Mouse (Mus musculus) cerebellum, postnatal 36 days (tissue): ENCODE data around the gene Pdhx.

Experiments
- DNase-seq, 2 experiments: peaks; one replicate each; pipeline ENCODE4 v3.0.0; 2021 to 2022; ENCODE audit warnings: mixed read lengths in 2 of 2

Pdhx gene

DNA sequence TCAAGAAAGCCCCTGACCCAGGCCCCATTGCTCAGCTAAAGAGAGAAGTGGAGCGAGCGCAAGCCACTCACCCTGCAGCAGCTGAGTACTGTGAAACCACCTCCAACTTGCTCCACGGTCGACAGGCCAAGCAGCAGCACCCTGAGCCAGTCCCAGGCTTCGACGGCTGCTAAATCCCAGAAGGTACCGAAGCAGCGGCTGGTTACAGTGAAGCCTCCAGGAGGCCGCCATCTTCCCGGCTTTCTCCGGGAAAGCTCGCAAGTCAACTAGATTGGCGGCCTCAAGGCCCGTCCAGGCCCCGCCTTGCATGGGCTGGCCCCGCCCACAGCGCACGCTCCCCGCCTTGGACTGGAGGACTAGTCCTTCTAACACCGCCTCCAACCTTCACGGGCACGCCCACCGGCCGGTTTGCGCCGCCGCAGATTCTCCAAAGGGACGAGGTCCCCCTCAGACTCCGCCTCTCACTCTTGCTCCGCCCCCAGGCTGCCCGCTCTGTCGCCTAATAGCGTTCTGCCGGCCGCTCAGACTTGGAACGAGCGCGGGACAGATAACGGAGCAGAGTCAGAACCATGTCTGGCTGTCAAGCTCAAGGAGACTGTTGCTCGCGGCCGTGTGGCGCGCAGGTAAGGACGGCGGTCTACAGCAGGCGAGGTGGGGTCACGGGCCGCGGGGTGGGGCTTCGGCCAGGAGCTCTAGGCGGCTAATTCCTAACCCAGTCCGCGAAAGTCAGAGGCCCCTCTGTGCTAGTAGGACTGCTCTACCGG lies at the start of gene Pdhx, which contains the start of gene Apip:
Gene Pdhx, minus strand, starts transcription at position 295 of the 764 bp plus-strand sequence.
Gene Apip, plus strand, starts transcription at position 457 of the 764 bp plus-strand sequence.
- peak; percentile 99 to 100 for DNase-seq

GRCm38 (mm10) chr2:103119197-103119854 lies 46.0 kb upstream of the Pdhx start:
- DNase-seq, result no peak

DNA sequence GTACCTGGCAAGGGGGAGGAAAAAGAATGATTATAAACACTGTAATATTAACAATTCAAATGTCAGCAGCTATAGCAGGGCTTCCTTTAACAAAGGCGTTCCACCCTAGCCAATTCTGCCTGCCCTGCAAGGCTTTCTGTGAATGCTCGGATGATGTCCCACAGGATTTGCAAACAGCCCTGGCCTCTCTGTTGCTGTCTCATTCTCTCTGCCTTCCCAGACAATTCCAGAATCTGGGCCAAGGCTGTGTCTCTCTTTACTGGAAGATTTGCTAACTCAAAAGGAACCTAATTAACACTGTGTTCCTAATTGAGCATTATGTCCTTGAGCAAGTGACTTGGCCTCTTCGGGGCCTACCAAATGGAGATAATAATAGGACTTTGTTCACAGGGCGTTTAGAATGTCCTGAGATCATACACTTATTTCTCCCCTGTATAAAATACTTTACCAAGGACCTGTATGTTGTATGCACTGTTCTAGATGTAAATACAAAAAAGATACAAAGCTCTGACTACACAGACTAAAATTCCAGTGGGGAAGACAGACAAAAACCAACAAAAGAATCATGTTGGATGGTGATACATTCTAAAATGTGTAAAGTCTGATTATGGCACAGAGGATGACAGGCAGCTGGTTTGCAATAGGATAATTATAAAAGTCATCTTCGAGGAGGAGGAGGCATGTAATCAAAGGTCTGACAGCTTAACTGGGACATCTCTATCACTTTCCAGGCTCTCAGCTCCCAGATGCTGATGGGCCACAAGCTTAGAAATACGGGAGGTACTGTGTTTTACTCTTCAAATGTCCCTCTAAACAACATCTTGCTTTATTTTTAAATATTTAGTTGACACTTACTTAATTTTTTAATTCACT lies 45.2 kb upstream of the Pdhx start:
- DNase-seq, result no peak

DNA sequence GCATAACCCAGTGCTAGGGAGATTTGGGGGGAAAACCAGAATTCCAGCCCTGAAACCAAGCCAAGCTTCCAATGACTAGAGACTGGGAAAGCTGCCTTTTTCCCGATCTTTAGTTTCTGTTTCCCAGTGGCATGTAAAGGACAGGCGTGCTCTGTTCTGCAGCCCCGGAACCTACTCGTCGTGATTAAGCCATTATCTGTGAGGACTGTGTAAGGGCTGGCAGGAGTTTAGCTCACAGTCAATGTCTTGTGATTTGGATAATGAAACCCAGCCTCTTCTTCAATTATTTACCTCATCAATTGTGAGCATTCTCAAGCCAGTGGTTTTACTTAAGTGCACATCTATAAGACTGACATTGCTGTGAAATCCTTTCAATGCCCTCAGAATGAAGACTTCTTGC lies 43.9 kb upstream of the Pdhx start:
- DNase-seq, result no peak

- no peak for DNase-seq
These were observed 38.4 kb upstream of the Pdhx start for GRCm38 (mm10) chr2:103111669-103112068.

- DNase-seq, result no peak
These were observed 32.9 kb upstream of the Pdhx start for GRCm38 (mm10) chr2:103106172-103106571.

- DNase-seq, result no peak
These were observed 29.3 kb upstream of the Pdhx start for GRCm38 (mm10) chr2:103102595-103102994.

DNA sequence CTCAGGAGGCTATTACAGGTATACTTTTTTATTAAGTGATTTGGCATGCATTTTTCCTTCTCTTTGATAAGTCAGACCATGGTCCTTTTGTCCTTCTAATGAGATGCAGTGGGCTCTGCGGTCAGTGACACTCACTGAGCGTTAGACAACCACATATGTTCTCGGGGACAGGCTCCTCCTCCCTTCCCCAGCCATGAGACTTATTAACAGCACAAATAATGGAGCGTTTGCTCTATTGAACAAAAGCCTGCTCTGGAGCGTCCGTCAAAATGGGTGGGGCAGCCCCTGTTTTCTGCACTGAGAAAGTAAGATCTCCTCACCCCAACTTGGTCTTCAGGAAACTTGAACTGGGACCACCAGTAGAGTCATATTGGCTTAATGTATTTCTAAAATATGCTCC lies 16.2 kb upstream of the Pdhx start:
- DNase-seq, result no peak

DNA sequence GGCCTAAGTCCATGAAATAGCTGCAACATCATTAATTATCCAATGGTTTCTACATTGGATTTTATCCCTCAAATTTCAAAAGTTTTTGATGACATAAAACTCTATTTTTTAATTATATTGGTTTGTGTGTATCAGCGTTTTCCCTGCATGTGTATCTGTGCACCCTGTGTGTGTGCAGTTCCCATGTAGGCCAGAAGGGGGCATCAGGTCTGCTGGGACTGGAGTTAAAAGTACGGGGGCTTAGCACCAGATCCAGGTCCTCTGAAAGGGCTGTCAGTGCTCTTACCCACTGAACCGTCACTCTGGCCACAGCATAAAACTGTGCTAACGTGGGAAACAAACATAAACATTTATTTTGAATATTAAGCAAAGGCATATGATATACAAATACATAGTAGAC lies 14.8 kb upstream of the Pdhx start:
- DNase-seq, result no peak

DNA sequence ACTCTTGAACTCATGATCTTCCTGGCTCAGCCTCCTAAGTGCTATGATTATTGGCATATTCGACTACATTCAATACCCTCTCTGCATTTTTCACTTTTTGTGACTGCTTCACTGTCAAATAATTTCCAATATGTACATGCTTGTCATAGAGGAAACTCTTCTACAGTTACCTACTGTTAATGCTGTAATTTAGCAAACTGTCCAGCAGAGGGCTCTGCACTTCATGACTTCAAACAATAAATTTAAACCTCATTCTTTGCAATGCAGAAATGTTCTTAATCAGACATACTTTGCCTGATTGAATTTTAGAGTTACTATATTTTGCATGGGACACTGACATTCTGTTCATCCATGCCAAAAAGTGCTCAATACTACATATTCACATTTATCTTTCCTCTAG lies 13.1 kb upstream of the Pdhx start:
- DNase-seq, result peak in 1 of 2 experiments; percentile 30

- no peak for DNase-seq
These were observed 12.3 kb upstream of the Pdhx start for GRCm38 (mm10) chr2:103085633-103086032.

DNA sequence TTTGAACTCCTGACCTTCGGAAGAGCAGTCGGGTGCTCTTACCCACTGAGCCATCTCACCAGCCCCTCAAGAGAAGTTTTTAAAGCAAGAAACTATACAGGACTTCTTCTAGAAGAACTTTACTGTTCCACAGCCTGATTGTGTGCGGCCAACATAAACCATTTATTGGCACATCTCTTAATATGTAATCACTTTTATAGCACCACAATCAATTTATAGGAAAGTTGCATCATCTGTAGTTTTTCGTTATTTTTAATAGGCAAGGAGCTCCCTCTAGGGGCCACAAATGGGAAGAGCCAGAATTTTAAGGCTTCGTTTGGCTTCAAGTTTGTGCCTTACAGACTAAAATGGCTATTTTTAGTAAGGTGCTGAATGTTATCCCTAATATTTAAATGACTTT lies 11.1 kb upstream of the Pdhx start:
- DNase-seq, result peak in 1 of 2 experiments; percentile 17

DNA sequence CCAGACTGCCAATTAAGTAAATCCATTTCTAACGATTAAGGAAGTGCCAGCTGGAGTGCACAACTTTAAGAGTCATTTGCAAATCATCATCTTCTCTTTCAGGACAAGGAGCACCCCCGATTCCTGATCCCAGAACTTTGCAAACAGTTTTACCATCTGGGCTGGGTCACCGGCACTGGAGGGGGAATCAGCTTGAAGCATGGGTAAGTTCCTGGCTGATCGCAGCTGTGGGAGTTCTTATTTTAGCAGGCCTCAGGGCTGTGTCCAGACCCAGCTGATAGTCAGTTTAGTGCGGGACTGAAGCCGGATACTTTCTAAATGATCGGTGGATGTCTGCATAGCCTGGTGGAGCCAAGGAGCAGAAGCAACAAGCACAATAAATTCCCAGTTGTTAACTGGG lies 9.5 kb upstream of the Pdhx start:
- DNase-seq, result no peak

DNA sequence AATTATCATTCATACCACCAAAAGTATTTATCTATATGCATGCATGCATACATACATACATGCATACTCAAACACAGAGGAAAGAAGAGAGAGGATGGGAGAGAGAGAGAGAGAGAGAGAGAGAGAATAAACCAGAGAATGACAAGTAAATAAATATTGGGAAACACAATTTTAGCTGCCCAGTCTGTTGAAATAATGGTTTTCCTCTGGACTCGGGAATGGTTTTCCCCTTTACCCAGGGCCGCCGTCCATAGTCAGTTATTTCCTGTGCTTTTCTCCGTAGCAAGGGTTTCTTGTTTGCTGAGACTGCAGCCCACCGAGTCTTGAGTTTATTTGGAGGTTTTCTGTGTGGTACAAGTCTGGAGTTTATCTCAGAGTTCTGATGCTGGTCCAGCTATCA lies 8.4 kb upstream of the Pdhx start:
- no peak for DNase-seq

GRCm38 (mm10) chr2:103081117-103081516 lies 7.8 kb upstream of the Pdhx start:
- no peak for DNase-seq

DNA sequence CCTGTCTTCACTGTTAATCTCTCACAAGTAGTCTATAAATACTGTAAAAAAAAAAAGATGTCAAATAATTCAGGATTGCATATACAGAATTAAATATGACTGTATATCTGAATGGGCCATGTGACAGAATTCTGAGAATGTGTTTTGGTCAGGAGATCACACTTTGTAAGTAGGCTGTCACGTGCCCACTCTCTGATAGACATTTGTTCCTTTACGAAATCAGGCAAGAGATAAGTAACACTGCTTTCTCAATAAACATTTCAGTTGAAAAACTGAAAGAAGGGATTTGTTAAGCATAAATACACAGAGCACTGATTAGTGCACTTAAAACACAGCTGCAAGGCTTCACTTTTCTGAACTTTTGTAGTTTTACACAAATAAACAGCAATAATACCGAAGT lies 2.7 kb downstream of the Pdhx start:
- DNase-seq, result no peak

- DNase-seq, result no peak
These were observed 3.4 kb downstream of the Pdhx start for GRCm38 (mm10) chr2:103069752-103070405.

DNA sequence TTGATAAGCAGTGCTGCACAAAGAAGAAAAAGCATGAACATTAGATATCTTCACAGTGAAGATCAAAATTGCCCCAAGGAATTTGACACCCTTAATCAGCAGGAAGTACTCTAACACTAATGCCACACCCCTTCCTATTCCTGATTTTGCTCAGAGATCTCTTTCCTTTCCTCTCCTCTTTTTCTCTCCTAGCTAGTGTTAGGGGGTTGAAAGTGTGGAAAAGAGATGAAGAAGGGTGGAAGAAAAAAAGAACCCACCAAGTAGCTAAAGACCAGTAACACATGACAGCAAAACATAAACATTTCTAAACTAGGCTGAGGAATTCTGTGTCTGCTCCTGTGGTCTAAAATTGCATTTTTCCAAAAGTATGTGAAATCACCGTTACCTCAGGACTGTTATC lies 4.7 kb downstream of the Pdhx start:
- DNase-seq, result no peak

DNA sequence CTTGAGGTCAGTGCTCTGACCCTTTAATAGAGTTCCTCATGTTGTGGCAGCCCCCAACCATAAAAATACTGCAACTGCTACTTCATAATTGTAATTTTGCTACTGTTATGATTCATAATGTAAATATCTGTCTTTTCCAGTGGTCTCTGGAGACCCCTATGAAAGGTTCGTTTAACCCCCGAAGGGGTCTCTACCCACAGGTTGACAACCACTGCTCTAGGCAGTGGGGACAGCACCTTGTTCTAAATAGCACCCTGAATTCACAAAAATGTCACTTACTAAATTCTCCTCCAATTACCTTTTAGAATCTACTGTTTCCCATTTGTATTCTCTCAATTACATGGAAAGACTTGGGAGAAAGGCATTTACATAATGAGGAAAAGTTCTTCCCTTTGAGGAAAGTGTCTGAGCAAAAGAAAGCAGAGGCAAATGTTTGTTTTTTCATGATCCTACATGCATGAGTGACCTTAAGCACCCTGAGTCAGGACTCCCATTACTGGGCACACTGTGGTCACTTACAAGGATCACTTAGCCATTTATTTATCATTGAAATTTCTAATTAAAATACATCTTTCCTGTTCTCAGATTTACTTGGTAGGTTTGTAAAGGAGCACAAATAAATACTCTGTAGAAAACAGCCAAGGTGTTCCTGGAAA lies 5.6 kb downstream of the Pdhx start:
- no peak for DNase-seq

- DNase-seq, result no peak
These were observed 6.4 kb downstream of the Pdhx start for GRCm38 (mm10) chr2:103066683-103067551.

GRCm38 (mm10) chr2:103062865-103063264 lies 10.4 kb downstream of the Pdhx start:
- DNase-seq, result peak; percentile 43 to 65
